Mouse (Mus musculus) B cell, adult (primary cell): ENCODE results near the gene Tom1l1. TPM values are rescaled to one million over a fixed set of nuclear protein-coding genes. Genes with fewer than 3 reads are reported as not detected.

Experiments
- total RNA-seq: library from RNA; stranded (reverse); gene quantifications from 4 replicates; pipeline ENCODE4 v1.2.4, GENCODE M21; 2023; ENCODE audit not compliant: inconsistent age

Gene Tom1l1
- total RNA-seq: not detected in 4 replicates

DNA sequence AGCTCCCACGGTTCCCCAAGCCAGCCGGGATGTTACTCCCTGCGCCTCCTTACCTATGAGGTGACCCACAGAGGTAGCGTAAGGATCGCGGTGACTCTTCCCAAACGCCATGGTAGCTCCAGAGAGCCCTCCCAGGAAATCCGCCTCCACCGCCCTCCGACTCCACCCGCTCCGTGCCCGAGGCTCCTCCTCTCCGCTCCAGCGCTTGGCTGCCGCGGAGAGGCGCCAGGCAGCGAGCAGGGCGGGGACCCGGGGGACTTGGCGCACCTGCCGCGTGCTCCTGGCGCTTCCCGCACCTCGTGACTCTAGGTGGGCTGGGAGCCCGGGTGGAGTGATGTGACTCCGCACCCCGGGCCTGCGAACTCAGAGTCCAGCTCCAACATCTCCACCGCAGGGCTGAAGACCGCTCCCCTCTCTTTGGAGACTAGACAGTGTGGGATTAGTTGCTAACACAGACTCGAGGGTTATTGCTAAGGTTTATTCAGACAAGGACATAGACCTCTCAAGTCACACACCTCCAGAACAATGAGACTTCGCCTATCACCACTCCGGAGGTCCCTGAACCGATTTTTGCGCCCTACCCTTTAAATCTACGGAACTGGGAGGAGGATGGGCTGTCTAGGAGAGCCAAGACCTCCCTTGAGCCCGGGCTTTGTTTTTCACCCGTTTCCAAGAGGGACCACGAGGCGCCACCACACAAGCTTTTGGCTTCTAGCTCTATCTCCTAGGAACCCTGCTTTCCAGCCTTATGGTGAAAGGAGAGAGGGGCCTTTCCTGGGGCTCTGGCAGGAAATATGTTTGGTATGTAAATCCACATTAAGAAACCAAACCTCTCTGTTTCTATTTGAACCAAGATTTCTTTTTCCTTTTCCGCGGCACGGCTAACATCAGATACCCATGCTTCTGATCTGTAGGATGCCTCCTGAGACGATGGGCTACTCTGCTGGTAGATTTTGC is at the start of gene Tom1l1:
Tom1l1 (minus strand) TSS at position 907 of the 957 bp plus-strand sequence.

DNA sequence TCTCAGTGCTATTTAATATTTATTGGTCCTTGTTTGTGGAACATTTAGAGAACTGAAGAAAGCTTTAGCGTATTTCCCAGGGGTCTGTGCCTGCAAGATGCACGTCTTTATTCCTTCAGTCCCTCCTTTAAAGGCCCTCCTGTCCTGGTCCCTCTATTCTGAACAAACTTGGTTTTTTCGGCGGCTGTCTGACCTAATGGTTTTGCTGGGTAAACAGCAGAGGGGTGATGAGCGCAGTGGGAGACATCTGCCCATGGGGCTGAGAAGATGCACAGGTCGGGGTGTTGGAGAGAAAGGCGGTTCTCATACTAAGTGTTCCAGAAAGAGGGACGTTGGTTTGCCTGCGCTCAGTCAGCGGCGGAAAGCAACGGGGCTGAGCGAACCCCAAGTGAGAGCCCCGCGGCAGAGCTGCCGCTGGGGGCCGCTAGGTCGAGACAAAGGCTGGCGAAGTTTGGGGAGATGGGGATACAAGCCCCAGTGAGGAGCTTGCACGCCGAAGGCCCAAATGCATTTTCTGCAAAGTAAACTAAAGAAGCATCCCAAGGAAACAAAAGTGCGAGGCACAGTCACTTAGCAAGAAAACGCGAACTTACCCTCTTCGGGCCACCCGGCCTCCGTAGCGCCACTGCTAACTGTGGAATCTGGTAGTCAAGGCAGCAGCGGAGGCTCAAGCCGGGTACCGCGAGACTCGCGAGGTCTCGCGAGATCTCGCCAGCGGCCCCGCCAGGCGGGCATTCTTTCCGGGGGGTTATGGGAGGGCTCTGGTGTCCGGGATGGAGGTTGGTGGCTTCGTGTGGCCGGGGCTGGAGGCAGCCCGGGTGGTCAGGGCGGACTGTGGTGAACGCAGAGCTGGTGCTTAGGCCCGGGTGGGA is 50.5 kb downstream of the Tom1l1 start, which contains the start of the genes Stxbp4 and Cox11:
Stxbp4 (minus strand) TSS at position 645 of the 872 bp plus-strand sequence.
Cox11 (plus strand) TSS at position 734 of the 872 bp plus-strand sequence.

Other genes with a start within 250 kb of the Tom1l1 start
- gene Stxbp4, start 50.3 kb downstream of the Tom1l1 start, total RNA-seq: 4.8 to 5.7 TPM (median 5.5 TPM) in 4 replicates
- 14.9 to 19.6 TPM (median 16.9 TPM) in 4 replicates for gene Cox11, start 50.2 kb downstream of the Tom1l1 start, total RNA-seq